15 mouse cellular contexts compared by ENCODE assay signal in genomic region chr16:85085902-85086301, GRCm38 (mm10).
DNase-seq lines count a peak whose midpoint lies in the region; ATAC-seq and TF ChIP-seq lines count a peak whose summit lies in the region.
"Had no signal": no experiment of that assay in that cellular context is flagged by ENCODE, and none has a peak within 500 bp of the region (broad histone marks: within the 10 kb centered on the region; RNA-seq: fewer than 3 reads in every experiment).

No protein-coding gene starts in this region.

- H3K36me3 ChIP-seq in forebrain, embryonic 15.5 days: peaks cover 11% of the 10 kb centered on the region; the same call in 1 of the 2 replicates
- H3K36me3 ChIP-seq in forebrain, embryonic 11.5 days (ENCODE audit: control insufficient read depth, insufficient read depth, low read length): no peaks in the 10 kb centered on the region

- no peak for TF ChIP-seq CTCF in lung, adult 2 months (IDR thresholded peaks at IDR 0.05; ENCODE audit: insufficient read depth, low read length)

- H3K4me3 ChIP-seq in forebrain, embryonic 15.5 days: no peak overlapping the region
- no peak overlapping the region for H3K4me3 ChIP-seq in forebrain, embryonic 11.5 days (ENCODE audit: low read depth, low read length)
- no peak overlapping the region for H3K4me3 ChIP-seq in lung, adult 2 months (replicated peaks; ENCODE audit: extremely low read depth, low read depth, low read length)

- H3K4me2 ChIP-seq in forebrain, embryonic 15.5 days (replicated peaks): no peak overlapping the region
- H3K4me2 ChIP-seq in forebrain, embryonic 11.5 days (ENCODE audit: low read depth, low read length, severe bottlenecking): no peak overlapping the region

- TF ChIP-seq POLR2A in lung, adult 2 months (IDR thresholded peaks at IDR 0.05; ENCODE audit: borderline replicate concordance, extremely low read depth, low read depth, low read length): no peak

- H3K27me3 ChIP-seq in forebrain, embryonic 15.5 days: no peaks in the 10 kb centered on the region
- no peaks in the 10 kb centered on the region for H3K27me3 ChIP-seq in forebrain, embryonic 11.5 days (ENCODE audit: control insufficient read depth, insufficient read depth, low read length)

- H3K27ac ChIP-seq in forebrain, embryonic 15.5 days (replicated peaks): no peak overlapping the region; the same call in 1 of the 2 replicates
- H3K27ac ChIP-seq in forebrain, embryonic 11.5 days (ENCODE audit: low read depth, low read length): no peak overlapping the region
- H3K27ac ChIP-seq: liver, embryonic 14.5 days had no signal

- 54% methylated on average over 6 of the region's 6 CpGs for WGBS in forebrain, embryonic 15.5 days
- 75% methylated on average over 6 of the region's 6 CpGs for WGBS in forebrain, embryonic 11.5 days
- 51% methylated on average over 6 of the region's 6 CpGs for WGBS in lung, adult 2 months

- H3K9me3 ChIP-seq in forebrain, embryonic 15.5 days: no peaks in the 10 kb centered on the region
- H3K9me3 ChIP-seq in forebrain, embryonic 11.5 days (ENCODE audit: control insufficient read depth, low read length): no peaks in the 10 kb centered on the region

- H3K9ac ChIP-seq in forebrain, embryonic 15.5 days (replicated peaks): no peak overlapping the region
- H3K9ac ChIP-seq in forebrain, embryonic 11.5 days (ENCODE audit: low read length): no peak overlapping the region
- H3K9ac ChIP-seq: liver, embryonic 14.5 days had no signal

- no peak for DNase-seq in forebrain, embryonic 11.5 days (ENCODE audit: low spot score)
- peak; percentile 46 for DNase-seq in lung, postnatal 36 days
- DNase-seq in lung, adult 2 months: no peak
- DNase-seq in cerebellum, adult 11 months: peak; percentile 55
- DNase-seq in cerebellum, postnatal 36 days: peak; percentile 52 to 58
- DNase-seq in urinary bladder, adult 2 months (ENCODE audit: low spot score): no peak
- no peak for DNase-seq in urinary bladder, postnatal 4 days (ENCODE audit: low spot score in 2 of 2)
- DNase-seq: B cell, adult 2 months; heart, adult 18-20 months; layer of hippocampus, adult 9-11 months; right cerebral cortex, adult 18-20 months; thymus, postnatal 4 days had no signal

- ATAC-seq in forebrain, embryonic 15.5 days (replicated peaks): peak; percentile 44
- no peak for ATAC-seq in forebrain, embryonic 11.5 days (replicated peaks; ENCODE audit: low FRiP score)
- ATAC-seq: inflammation-experienced regulatory T-cells, adult 6 months had no signal

- H3K4me1 ChIP-seq in forebrain, embryonic 15.5 days: peaks cover 56% of the 10 kb centered on the region
- H3K4me1 ChIP-seq in forebrain, embryonic 11.5 days (replicated peaks; ENCODE audit: control insufficient read depth, insufficient read depth, low read length): peaks cover under 1% of the 10 kb centered on the region; the same call in 1 of the 2 replicates
- no peaks in the 10 kb centered on the region; the same call in 1 of the 2 replicates for H3K4me1 ChIP-seq in lung, adult 2 months (ENCODE audit: control insufficient read depth, insufficient read depth, low read length)

Comparison
In these comparisons a context has a peak if more than half of its experiments do, and no peak if none do; other contexts are left out.
1. DNase-seq: peak in lung, postnatal 36 days (single experiment), cerebellum, adult 11 months (single experiment) and cerebellum, postnatal 36 days (2 of 2); none in forebrain, embryonic 11.5 days (single experiment), lung, adult 2 months (single experiment), urinary bladder, adult 2 months (single experiment) and urinary bladder, postnatal 4 days (0 of 2).